Mouse (Mus musculus): ENCODE data around the gene Mier3. TPM values are rescaled to one million over a fixed set of nuclear protein-coding genes. Genes with fewer than 3 reads are reported as not detected.

Gene Mier3
- 26.0 and 26.5 TPM in 2 replicates for polyA plus RNA-seq (2016; fragmentation: Nextera tagmentation; extraction: Ambion mirVana)

DNA sequence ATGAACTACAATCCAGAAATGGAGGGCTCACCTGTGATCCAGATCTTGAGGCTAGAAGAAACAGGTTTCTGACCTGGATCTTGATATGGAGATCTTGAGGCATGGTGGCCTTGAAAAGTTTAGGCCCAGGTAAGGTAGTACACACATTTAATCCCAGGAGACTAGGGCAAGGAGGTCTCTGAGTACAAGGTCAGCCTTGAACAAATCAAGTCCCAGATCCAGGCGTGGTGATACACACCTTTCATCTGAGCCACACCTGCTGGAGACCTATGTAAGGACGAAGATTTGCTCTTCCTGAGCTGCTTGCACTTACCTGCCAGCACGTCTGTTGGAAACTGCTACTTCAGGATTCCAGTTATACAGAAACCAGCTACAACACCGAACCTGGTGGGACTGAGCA lies at the start of gene Mier3:
Gene Mier3, plus strand, starts transcription at position 301 of the 400 bp plus-strand sequence.
- 0 out of 2 replicates have a peak, but pooled peaks cover 3% of the 10 kb centered on the region for H3K4me1 ChIP-seq
- no peaks in the 10 kb centered on the region for H3K27me3 ChIP-seq
- ATAC-seq (ENCODE audit: low FRiP score) = no peak
- H3K36me3 ChIP-seq (replicated peaks) = no peaks in the 10 kb centered on the region
- no peak within 1 kb of the TSS for H3K9ac ChIP-seq
- no peak within 1 kb of the TSS for H3K27ac ChIP-seq
- WGBS = 86% methylated on average over 4 of the region's 4 CpGs
- no peaks in the 10 kb centered on the region for H3K9me3 ChIP-seq
- no peak within 1 kb of the TSS for H3K4me3 ChIP-seq (replicated peaks)
- no peak within 1 kb of the TSS for H3K4me2 ChIP-seq

DNA sequence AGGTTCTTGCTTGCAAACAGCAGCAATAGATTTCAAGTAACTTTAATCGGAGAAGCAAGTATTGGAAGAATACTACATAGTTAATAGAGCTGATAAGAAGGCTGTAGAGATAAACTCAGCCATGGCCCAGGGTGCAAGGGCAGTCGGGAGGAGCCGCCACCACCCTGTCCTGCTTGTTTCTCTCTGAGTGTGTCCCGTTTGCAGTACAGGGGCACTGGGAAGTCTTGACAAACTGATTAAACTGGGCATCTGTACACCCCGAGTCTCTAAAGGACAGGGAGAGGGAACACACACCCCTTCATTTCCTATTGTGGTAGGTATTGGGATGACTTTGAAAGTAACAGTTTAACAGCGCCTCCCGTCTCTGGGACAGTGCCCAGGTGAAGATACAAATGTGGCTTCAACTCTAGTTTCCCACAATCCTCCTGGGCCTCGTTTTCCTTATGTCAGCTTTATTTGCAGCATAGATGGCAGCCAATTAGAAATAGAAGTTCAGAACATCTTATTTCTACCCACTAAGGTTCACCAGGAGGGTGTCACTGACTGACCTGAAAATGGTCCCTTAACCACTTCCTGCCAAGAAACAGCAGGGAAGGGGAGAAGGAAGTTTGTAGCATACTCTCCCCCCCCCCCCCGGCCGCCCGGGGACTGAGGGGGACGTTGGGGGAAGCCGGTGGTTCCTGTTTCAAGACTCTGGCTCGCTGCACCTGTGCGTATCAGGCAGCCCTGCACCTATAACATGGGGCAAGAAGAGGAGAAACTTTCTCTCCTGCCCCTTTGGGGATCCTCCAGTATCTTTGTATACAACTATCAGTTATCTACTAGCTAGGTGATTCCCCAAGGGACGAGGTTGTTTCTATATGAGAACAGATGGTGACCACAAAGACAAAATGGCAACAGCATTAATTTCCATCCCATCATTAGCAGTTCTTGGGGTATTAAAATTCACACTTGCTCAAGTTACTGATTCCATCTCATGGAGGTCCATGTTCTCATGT lies 46.3 kb upstream of the Mier3 start:
- no peak overlapping the region for H3K9ac ChIP-seq
- H3K4me3 ChIP-seq (replicated peaks) = no peak overlapping the region
- no peaks in the 10 kb centered on the region for H3K27me3 ChIP-seq
- no peaks in the 10 kb centered on the region for H3K36me3 ChIP-seq (replicated peaks)
- H3K27ac ChIP-seq = no peak overlapping the region
- no peak for ATAC-seq (ENCODE audit: low FRiP score)
- H3K4me2 ChIP-seq = no peak overlapping the region
- peaks cover 11% of the 10 kb centered on the region; the same call in 1 of the 2 replicates for H3K9me3 ChIP-seq
- WGBS = 82% methylated on average over 16 of the region's 16 CpGs
- no peaks in the 10 kb centered on the region for H3K4me1 ChIP-seq

DNA sequence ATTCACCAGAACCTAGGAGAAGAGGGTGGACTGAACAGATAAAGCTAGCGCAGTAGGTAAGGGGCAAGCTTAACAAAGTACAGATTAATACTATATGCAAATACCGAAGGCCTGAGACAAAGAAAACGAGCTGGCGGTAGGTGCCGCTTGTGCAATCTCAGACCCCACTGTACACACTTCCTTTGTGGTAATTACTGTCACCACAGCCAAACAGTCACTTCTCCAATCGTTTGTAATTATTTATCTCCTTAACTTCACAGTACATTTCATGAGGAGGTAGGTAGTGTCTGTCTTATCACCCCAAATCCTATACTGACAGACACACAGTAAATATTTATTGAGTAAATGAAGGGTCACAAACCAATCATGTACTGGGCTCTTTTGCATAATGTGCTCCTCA lies 40.5 kb upstream of the Mier3 start:
- Histone ChIP-seq H3K4me3 (replicated peaks) (no peak overlapping the region), H3K27ac (no peak overlapping the region), H3K4me1 (no peaks in the 10 kb centered on the region), H3K9ac (no peak overlapping the region), H3K27me3 (no peaks in the 10 kb centered on the region), H3K9me3 (peaks cover 11% of the 10 kb centered on the region; the same call in 1 of the 2 replicates), H3K36me3 (replicated peaks) (no peaks in the 10 kb centered on the region), H3K4me2 (no peak overlapping the region)
- ATAC-seq (ENCODE audit: low FRiP score) = no peak
- 89% methylated on average over 6 of the region's 6 CpGs for WGBS

GRCm38 (mm10) chr13:111643636-111644035 lies 37.1 kb upstream of the Mier3 start:
- H3K4me1 ChIP-seq = no peaks in the 10 kb centered on the region
- no peak for ATAC-seq (ENCODE audit: low FRiP score)
- H3K36me3 ChIP-seq (replicated peaks) = no peaks in the 10 kb centered on the region
- WGBS = 74% methylated on average over 2 of the region's 2 CpGs
- H3K9me3 ChIP-seq = no peaks in the 10 kb centered on the region
- H3K4me3 ChIP-seq (replicated peaks) = no peak overlapping the region
- no peak overlapping the region for H3K4me2 ChIP-seq
- H3K27ac ChIP-seq = no peak overlapping the region
- no peaks in the 10 kb centered on the region for H3K27me3 ChIP-seq
- H3K9ac ChIP-seq = no peak overlapping the region

GRCm38 (mm10) chr13:111646204-111646603 lies 34.6 kb upstream of the Mier3 start:
- Histone ChIP-seq H3K4me2 (no peak overlapping the region), H3K36me3 (replicated peaks) (no peaks in the 10 kb centered on the region), H3K9me3 (no peaks in the 10 kb centered on the region), H3K9ac (no peak overlapping the region), H3K4me1 (no peaks in the 10 kb centered on the region; the same call in 1 of the 2 replicates), H3K27me3 (no peaks in the 10 kb centered on the region), H3K4me3 (replicated peaks) (no peak overlapping the region), H3K27ac (no peak overlapping the region)
- WGBS = 89% methylated on average over 9 of the region's 9 CpGs
- no peak for ATAC-seq (ENCODE audit: low FRiP score)

DNA sequence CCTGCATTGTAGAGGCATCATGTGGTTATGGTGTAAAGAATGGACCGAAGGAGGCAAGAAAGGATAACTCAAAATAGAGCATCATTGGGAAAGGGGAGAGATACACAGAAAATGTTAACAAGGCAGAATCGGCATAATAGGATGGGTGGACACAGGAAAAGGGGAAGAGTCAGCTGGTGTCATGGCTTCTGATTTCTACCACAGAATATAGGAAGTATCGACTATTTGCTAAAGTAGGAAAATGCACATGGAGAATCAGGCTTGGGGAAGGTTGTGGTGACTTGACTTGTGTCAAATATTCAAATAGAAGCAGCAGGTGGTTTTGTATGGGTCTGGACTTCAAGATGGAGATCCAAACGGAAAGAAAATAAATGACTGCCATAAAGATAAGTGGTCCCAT lies 33.5 kb upstream of the Mier3 start:
- WGBS = 91% methylated on average over 4 of the region's 4 CpGs
- H3K36me3 ChIP-seq (replicated peaks) = no peaks in the 10 kb centered on the region
- H3K27me3 ChIP-seq = no peaks in the 10 kb centered on the region
- no peak overlapping the region for H3K4me3 ChIP-seq (replicated peaks)
- no peaks in the 10 kb centered on the region; the same call in 1 of the 2 replicates for H3K4me1 ChIP-seq
- H3K27ac ChIP-seq = no peak overlapping the region
- H3K9ac ChIP-seq = no peak overlapping the region
- H3K4me2 ChIP-seq = no peak overlapping the region
- H3K9me3 ChIP-seq = no peaks in the 10 kb centered on the region
- no peak for ATAC-seq (ENCODE audit: low FRiP score)

DNA sequence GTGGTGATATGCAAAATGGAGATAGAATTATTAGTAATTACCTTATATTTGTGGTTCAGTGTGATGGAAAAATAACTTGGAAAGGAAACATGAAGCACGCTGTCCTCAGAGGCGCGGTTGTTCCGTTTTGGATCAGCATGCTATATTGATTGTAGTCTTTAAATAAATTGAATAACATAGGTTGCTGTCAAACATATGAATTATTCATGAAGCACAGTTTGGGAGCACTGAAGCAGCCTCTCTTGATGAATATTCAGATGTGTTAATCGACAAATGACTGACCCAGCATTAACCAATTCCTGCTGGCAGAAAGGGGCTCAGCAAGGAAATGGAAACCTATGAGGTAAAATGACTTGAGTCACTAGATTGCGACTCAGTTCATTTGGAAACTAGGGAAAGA lies 29.8 kb upstream of the Mier3 start:
- Histone ChIP-seq H3K9me3 (no peaks in the 10 kb centered on the region), H3K4me2 (no peak overlapping the region), H3K27me3 (no peaks in the 10 kb centered on the region), H3K4me3 (replicated peaks) (no peak overlapping the region), H3K36me3 (replicated peaks) (no peaks in the 10 kb centered on the region), H3K9ac (no peak overlapping the region), H3K27ac (no peak overlapping the region), H3K4me1 (no peaks in the 10 kb centered on the region; the same call in 1 of the 2 replicates)
- 49% methylated on average over 6 of the region's 6 CpGs for WGBS
- ATAC-seq (ENCODE audit: low FRiP score) = peak; percentile 71; the same call in 1 of the 2 replicates

DNA sequence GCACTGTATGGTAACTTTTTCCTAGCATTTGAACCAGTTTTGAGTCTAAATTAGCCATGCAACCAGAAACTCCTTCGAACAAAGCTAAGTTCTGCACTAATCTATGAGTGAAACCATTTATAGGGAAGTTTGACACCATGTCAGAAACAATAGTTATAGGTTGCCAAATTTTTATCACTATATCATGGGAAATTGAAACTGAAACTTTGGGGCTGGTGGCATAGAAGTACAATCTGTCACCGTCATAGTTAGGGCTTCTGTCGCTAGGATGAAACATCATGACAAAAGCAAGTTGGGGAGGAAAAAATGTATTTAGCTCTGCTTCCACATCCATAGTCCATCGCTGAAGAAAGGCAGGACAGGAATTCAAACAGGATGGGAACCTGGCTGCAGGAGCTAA lies 25.5 kb upstream of the Mier3 start:
- no peaks in the 10 kb centered on the region for H3K36me3 ChIP-seq (replicated peaks)
- no peaks in the 10 kb centered on the region for H3K9me3 ChIP-seq
- no peak overlapping the region for H3K9ac ChIP-seq
- H3K4me3 ChIP-seq (replicated peaks) = no peak overlapping the region
- no peaks in the 10 kb centered on the region for H3K27me3 ChIP-seq
- no peak overlapping the region for H3K27ac ChIP-seq
- 86% methylated on average over 4 of the region's 4 CpGs for WGBS
- H3K4me1 ChIP-seq = no peaks in the 10 kb centered on the region; the same call in 1 of the 2 replicates
- ATAC-seq (ENCODE audit: low FRiP score) = no peak
- no peak overlapping the region for H3K4me2 ChIP-seq

DNA sequence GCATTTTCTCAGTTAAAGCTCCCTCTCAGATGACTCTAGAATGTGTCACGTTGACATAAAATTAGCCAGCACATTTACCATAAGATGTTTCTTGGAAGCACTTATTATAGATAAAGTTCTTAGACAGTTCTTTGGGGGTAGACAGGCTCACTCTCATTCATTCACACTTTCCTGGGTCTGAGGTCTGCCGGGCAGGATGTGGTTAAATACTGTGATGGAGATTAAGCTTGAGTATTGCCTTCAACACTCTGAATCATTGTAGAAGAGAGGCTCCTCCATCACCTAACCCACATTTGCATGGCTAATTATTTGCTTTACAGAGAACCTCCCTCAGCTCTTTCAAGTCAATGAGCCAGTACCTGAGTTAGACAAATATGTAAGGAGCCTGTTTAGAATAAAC lies 24.9 kb upstream of the Mier3 start:
- WGBS = 84% methylated on average over 2 of the region's 2 CpGs

GRCm38 (mm10) chr13:111656309-111656708 lies 24.5 kb upstream of the Mier3 start:
- no peak for ATAC-seq (ENCODE audit: low FRiP score)
- Histone ChIP-seq H3K9me3 (no peaks in the 10 kb centered on the region), H3K27ac (no peak overlapping the region), H3K4me1 (no peaks in the 10 kb centered on the region), H3K9ac (no peak overlapping the region), H3K4me3 (replicated peaks) (no peak overlapping the region), H3K27me3 (no peaks in the 10 kb centered on the region), H3K4me2 (no peak overlapping the region), H3K36me3 (replicated peaks) (no peaks in the 10 kb centered on the region)
- WGBS = 84% methylated on average over 10 of the region's 10 CpGs

More for the DNA sequence above, 24.9 kb upstream of the Mier3 start:
- H3K4me2 ChIP-seq = no peak overlapping the region
- H3K4me1 ChIP-seq = no peaks in the 10 kb centered on the region; the same call in 1 of the 2 replicates
- H3K27ac ChIP-seq = no peak overlapping the region
- no peak overlapping the region for H3K9ac ChIP-seq
- ATAC-seq (ENCODE audit: low FRiP score) = no peak
- H3K36me3 ChIP-seq (replicated peaks) = no peaks in the 10 kb centered on the region
- no peaks in the 10 kb centered on the region for H3K9me3 ChIP-seq
- H3K27me3 ChIP-seq = no peaks in the 10 kb centered on the region
- no peak overlapping the region for H3K4me3 ChIP-seq (replicated peaks)

GRCm38 (mm10) chr13:111656769-111657168 lies 24.0 kb upstream of the Mier3 start:
- Histone ChIP-seq H3K9ac (no peak overlapping the region), H3K4me2 (no peak overlapping the region)
- no peak for ATAC-seq (ENCODE audit: low FRiP score)

GRCm38 (mm10) chr13:111658501-111659280 lies 22.1 kb upstream of the Mier3 start:
- Histone ChIP-seq H3K4me3 (replicated peaks) (no peak overlapping the region), H3K9me3 (no peaks in the 10 kb centered on the region), H3K27ac (no peak overlapping the region), H3K4me2 (no peak overlapping the region), H3K27me3 (no peaks in the 10 kb centered on the region), H3K9ac (no peak overlapping the region), H3K4me1 (no peaks in the 10 kb centered on the region), H3K36me3 (replicated peaks) (no peaks in the 10 kb centered on the region)
- no peak for ATAC-seq (ENCODE audit: low FRiP score)
- WGBS = 79% methylated on average over 12 of the region's 12 CpGs

More at GRCm38 (mm10) chr13:111656769-111657168, 24.0 kb upstream of the Mier3 start:
- H3K4me3 ChIP-seq (replicated peaks) = no peak overlapping the region
- no peaks in the 10 kb centered on the region for H3K36me3 ChIP-seq (replicated peaks)
- H3K9me3 ChIP-seq = no peaks in the 10 kb centered on the region
- 84% methylated on average over 3 of the region's 3 CpGs for WGBS
- no peak overlapping the region for H3K27ac ChIP-seq
- no peaks in the 10 kb centered on the region for H3K27me3 ChIP-seq
- H3K4me1 ChIP-seq = no peaks in the 10 kb centered on the region
